Mouse (Mus musculus): ENCODE results near the gene Sh3bp2. TPM values are rescaled to one million over a fixed set of nuclear protein-coding genes. Genes with fewer than 3 reads are reported as not detected.
A peak's percentile ranks its signal among the peaks of the same experiment; 100 is the strongest.

The Sh3bp2 gene
- polyA plus RNA-seq, 1 experiment from 2014 or later: 6.5 TPM

DNA sequence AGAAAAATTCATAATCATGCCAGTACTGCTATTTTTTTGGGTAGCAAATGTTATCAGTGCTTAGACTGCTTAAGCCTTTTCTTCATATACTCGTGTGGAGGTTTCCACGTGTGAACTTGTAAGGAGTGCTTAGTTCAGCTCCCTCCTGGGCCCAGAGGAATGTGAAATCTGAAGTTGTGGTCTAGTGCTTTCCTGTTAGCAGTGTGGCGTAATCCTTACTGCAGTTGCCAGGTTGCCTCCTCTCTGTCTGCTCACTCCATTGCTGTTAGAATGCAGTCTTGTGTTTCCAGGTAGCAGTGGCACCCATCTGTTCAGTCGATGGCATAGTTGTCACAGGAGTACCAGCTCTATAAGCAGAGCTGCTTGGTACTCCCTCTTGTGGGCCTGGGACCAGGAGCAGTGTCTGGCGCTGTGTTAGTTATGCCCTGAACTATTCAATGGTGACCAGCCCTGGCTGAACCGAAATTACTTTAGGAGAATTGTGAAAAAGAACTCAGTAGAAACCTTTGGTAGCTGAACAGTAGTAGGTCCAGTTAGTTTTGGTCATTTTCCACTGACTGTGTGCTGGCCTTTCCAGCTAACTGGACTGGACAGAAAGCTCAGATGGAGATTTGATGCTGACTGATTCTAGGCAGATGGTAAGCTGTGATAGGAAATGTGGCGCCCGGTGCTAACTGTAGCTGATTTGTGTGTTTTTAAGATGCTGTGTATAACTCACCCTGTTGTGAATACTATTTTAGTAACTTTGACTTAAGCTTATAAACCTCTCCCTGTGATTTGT lies 81.7 kb downstream of the Sh3bp2 start:
- no peak for ATAC-seq (ENCODE audit: low read depth)
- Histone ChIP-seq H3K4me2 (ENCODE audit: low read depth, low read length) (no peak overlapping the region), H3K36me3 (ENCODE audit: control insufficient read depth, insufficient read depth) (peaks cover 70% of the 10 kb centered on the region), H3K4me3 (ENCODE audit: low read depth, low read length) (no peak overlapping the region), H3K27me3 (ENCODE audit: control insufficient read depth, insufficient read depth, low read depth, low read length) (no peaks in the 10 kb centered on the region), H3K27ac (ENCODE audit: low read length) (no peak overlapping the region), H3K4me1 (ENCODE audit: control insufficient read depth, low read depth, low read length) (no peaks in the 10 kb centered on the region), H3K9ac (ENCODE audit: low read depth, low read length) (no peak overlapping the region), H3K9me3 (replicated peaks; ENCODE audit: control insufficient read depth, low read length) (no peaks in the 10 kb centered on the region)
- 72% methylated on average over 8 of the region's 8 CpGs for WGBS (ENCODE audit: insufficient replicate concordance)

DNA sequence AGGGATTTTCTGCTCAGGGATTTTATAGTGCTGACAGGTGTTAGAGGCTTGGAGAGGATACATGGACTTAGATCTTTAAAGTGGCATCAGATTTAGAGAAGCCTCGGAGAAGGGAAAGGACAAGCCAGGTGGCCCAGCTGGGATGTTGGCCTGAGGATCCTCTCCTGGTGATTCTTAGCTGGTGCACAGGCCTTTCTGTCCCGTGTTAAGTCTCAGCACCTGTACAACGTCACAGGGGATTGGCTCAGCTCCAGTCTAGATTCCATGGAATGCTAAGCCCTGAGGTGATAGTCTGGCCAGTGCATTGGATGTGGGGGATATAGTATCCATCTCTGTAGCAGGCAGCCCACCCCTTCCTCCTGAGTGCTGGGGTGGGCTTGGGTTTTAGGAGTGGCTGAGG lies 82.6 kb downstream of the Sh3bp2 start:
- Histone ChIP-seq H3K27ac (ENCODE audit: low read length) (no peak overlapping the region), H3K27me3 (ENCODE audit: control insufficient read depth, insufficient read depth, low read depth, low read length) (no peaks in the 10 kb centered on the region), H3K9ac (ENCODE audit: low read depth, low read length) (no peak overlapping the region), H3K36me3 (ENCODE audit: control insufficient read depth, insufficient read depth) (peaks cover 68% of the 10 kb centered on the region), H3K4me2 (ENCODE audit: low read depth, low read length) (no peak overlapping the region), H3K4me1 (ENCODE audit: control insufficient read depth, low read depth, low read length) (no peaks in the 10 kb centered on the region), H3K4me3 (ENCODE audit: low read depth, low read length) (no peak overlapping the region), H3K9me3 (replicated peaks; ENCODE audit: control insufficient read depth, low read length) (no peaks in the 10 kb centered on the region)
- no peak for ATAC-seq (ENCODE audit: low read depth)
- 88% methylated on average over 3 of the region's 3 CpGs for WGBS (ENCODE audit: insufficient replicate concordance)

DNA sequence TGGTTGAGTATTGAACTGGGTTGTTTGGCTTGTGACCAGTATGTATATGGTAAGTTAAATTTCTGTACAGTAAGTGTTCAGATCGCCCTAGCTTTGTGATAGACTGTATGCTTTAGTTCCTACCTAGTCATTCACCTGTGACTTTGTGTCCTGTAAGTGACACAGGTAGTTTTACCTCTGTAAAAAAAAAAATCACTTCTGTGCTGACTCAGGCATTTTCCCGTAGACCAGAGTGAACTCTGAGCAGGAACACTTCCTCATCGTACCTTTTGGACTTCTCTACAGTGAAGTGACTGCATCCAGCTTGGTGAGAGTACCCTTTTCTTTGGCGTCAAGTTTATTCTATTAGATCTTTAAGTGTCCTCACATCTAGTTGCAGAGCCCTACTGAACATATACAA lies 84.3 kb downstream of the Sh3bp2 start:
- no peak for ATAC-seq (ENCODE audit: low read depth)
- Histone ChIP-seq H3K4me1 (ENCODE audit: control insufficient read depth, low read depth, low read length) (no peaks in the 10 kb centered on the region), H3K4me3 (ENCODE audit: low read depth, low read length) (no peak overlapping the region), H3K9me3 (replicated peaks; ENCODE audit: control insufficient read depth, low read length) (no peaks in the 10 kb centered on the region), H3K4me2 (ENCODE audit: low read depth, low read length) (no peak overlapping the region), H3K36me3 (ENCODE audit: control insufficient read depth, insufficient read depth) (peaks cover 79% of the 10 kb centered on the region), H3K27ac (ENCODE audit: low read length) (no peak overlapping the region), H3K27me3 (ENCODE audit: control insufficient read depth, insufficient read depth, low read depth, low read length) (no peaks in the 10 kb centered on the region), H3K9ac (ENCODE audit: low read depth, low read length) (no peak overlapping the region)
- 82% methylated on average over 4 of the region's 4 CpGs for WGBS (ENCODE audit: insufficient replicate concordance)

Small RNA genes lying within 50 kb of the gene (microRNA-seq; reads per million reads assigned to microRNA genes)
- 8.6 reads per million, percentile 25 among the genes with 10 or more reads in this experiment for gene Mir7036b

Other genes starting within 250 kb of the Sh3bp2 start
- gene Zfyve28, start 237.4 kb upstream of the Sh3bp2 start, polyA plus RNA-seq (2015; fragmentation: Nextera tagmentation; extraction: Ambion mirVana): 0.02 and 0.11 TPM in 2 replicates
- not detected in 2 replicates for gene Cfap99, start 237.2 kb upstream of the Sh3bp2 start, polyA plus RNA-seq (2015; fragmentation: Nextera tagmentation; extraction: Ambion mirVana)
- 68.3 and 68.4 TPM in 2 replicates for gene Rnf4, start 189.5 kb upstream of the Sh3bp2 start, polyA plus RNA-seq (2015; fragmentation: Nextera tagmentation; extraction: Ambion mirVana)
- 3.2 and 3.3 TPM in 2 replicates for gene Fam193a, start 155.9 kb upstream of the Sh3bp2 start, polyA plus RNA-seq (2015; fragmentation: Nextera tagmentation; extraction: Ambion mirVana)
- 6.2 and 6.3 TPM in 2 replicates for gene Tnip2, start 11.8 kb upstream of the Sh3bp2 start, polyA plus RNA-seq (2015; fragmentation: Nextera tagmentation; extraction: Ambion mirVana)
- gene Add1, start 47.8 kb downstream of the Sh3bp2 start, polyA plus RNA-seq (2015; fragmentation: Nextera tagmentation; extraction: Ambion mirVana): 122 and 133 TPM in 2 replicates
- 35.3 and 52.3 TPM in 2 replicates for gene Mfsd10, start 111.4 kb downstream of the Sh3bp2 start, polyA plus RNA-seq (2015; fragmentation: Nextera tagmentation; extraction: Ambion mirVana)
- gene Nop14, start 134.3 kb downstream of the Sh3bp2 start, polyA plus RNA-seq (2015; fragmentation: Nextera tagmentation; extraction: Ambion mirVana): 9.3 and 10.1 TPM in 2 replicates
- 0.79 and 0.91 TPM in 2 replicates for gene Grk4, start 134.5 kb downstream of the Sh3bp2 start, polyA plus RNA-seq (2015; fragmentation: Nextera tagmentation; extraction: Ambion mirVana)
- 4.4 and 4.9 TPM in 2 replicates for gene Htt, start 235.9 kb downstream of the Sh3bp2 start, polyA plus RNA-seq (2015; fragmentation: Nextera tagmentation; extraction: Ambion mirVana)